Mouse (Mus musculus) cerebellum, adult 2 months (tissue): ENCODE results near the gene St6galnac3.

Experiments
- CTCF ChIP-seq: fragments of 200-500 bp; IDR thresholded peaks from 2 replicates; pipeline ENCODE4 v1.5.1; 2011; ENCODE audit warnings: low read depth, mild to moderate bottlenecking, control low read depth, low read length, moderate library complexity, borderline replicate concordance; ENCODE audit not compliant: insufficient read depth
- POLR2A ChIP-seq: fragments of 200-500 bp; IDR thresholded peaks from 2 replicates; pipeline ENCODE4 v1.6.1; 2011; ENCODE audit warnings: low read length, control low read depth, borderline replicate concordance; ENCODE audit not compliant: insufficient read depth

- no peak for TF ChIP-seq CTCF
- TF ChIP-seq POLR2A, result no peak
These were observed 40.2 kb upstream of the St6galnac3 start for GRCm38 (mm10) chr3:153765171-153765570.
